Mouse (Mus musculus): ENCODE results near the gene Gpr179.

DNA sequence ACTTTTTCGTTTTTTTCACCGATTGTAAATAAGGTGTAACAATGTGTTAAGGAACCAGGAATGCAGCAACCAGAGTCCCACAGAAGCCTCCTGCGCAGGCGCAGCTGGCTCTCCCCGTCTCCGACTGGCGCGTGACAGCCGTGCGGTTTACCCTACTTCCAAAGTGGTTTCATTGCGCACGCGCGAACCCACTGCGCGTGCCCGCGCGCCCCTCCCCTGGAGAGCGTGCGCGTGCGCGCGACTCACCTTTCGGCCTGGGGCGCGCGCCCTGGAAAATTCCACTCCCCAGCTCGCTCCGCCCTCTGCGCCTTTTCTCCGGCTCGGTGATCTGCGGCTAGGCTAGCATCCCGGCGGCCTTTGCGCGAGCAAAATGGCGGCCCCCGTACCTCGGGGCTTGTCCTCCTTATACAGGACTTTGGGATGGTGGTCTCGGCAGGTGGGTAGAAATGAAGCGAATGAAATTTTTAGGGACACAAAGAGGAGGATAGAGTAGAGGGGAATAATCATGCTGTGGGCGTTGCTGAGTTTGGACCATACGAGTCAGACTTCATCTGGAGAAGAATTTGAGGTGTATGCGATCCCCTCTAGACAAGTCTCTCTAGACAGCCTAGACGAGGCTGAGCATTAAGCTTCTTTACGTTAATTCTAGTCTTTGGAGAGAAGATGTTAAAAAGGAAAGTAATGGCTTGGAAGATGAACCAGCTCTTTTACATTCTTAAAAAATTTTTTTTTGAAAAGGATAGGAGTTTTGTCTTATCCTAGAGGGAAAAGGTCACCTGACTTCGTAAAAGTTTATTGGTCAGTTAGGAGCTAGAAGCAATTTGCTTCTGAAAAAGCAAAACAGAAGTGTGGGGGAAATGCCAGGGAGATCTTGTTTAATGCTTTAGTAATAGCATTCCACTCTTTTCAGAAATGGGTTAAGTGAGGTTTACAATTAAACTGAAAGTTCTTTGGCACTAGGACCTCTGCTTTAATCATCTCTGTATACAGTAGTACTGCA is 36.1 kb downstream of the Gpr179 start, which contains the start of gene Mrpl45:
- TF ChIP-seq POLR2A (IDR thresholded peaks at IDR 0.05; ENCODE audit: borderline replicate concordance, low read depth, low read length) (no peak), CTCF (IDR thresholded peaks at IDR 0.05; ENCODE audit: low read depth, low read length) (no peak)
